Mouse (Mus musculus) kidney, adult 2 months (tissue): ENCODE results near the gene Tex22. TPM values are rescaled to one million over a fixed set of nuclear protein-coding genes. Genes with fewer than 3 reads are reported as not detected.
A peak's percentile ranks its signal among the peaks of the same experiment; 100 is the strongest.

ENCODE experiments used
- DNase-seq: peaks from one replicate; pipeline ENCODE4 v3.0.0; 2021
- H3K27ac ChIP-seq: fragments of 200-500 bp; 2 replicates; pipeline ENCODE4 v1.5.1; 2012; ENCODE audit warnings: low read depth, low read length, control low read depth, inconsistent platforms; ENCODE audit not compliant: insufficient read depth
- H3K27me3 ChIP-seq: fragments of 200-500 bp; replicated peaks from 2 replicates; pipeline ENCODE4 v1.6.1; 2012; ENCODE audit warnings: mild to moderate bottlenecking, moderate library complexity, low read length, inconsistent platforms; ENCODE audit not compliant: control insufficient read depth, insufficient read depth
- H3K36me3 ChIP-seq: fragments of 200-500 bp; 2 replicates; pipeline ENCODE4 v1.6.1; 2012; ENCODE audit warnings: mild to moderate bottlenecking, moderate library complexity, low read length, inconsistent platforms; ENCODE audit not compliant: control insufficient read depth, insufficient read depth
- H3K4me1 ChIP-seq: fragments of 200-500 bp; 2 replicates; pipeline ENCODE4 v1.6.1; 2011; ENCODE audit warnings: low read length; ENCODE audit not compliant: control insufficient read depth, insufficient read depth
- H3K4me3 ChIP-seq: fragments of 200-500 bp; 2 replicates; pipeline ENCODE4 v1.5.1; 2011; ENCODE audit warnings: mild to moderate bottlenecking, low read depth, low read length, control low read depth; ENCODE audit not compliant: insufficient read depth
- CTCF ChIP-seq: fragments of 200-500 bp; conservative IDR thresholded peaks from 2 replicates; pipeline ENCODE4 v1.5.1; 2011; ENCODE audit warnings: low read depth, mild to moderate bottlenecking, control low read depth, low read length, moderate library complexity, mixed read lengths; ENCODE audit not compliant: insufficient read depth, insufficient read length
- POLR2A ChIP-seq: fragments of 200-500 bp; IDR thresholded peaks from one replicate; pipeline ENCODE4 v1.6.1; 2011; ENCODE audit warnings: low read depth, low read length, control low read depth
- WGBS: fragments of 180-500 bp; shearing (Covaris S2); methylation state at CpG from one replicate; pipeline ENCODE4 v1.1.7; 2018; 5-methylcytosine and 5-hydroxymethylcytosine counted together
- polyA plus RNA-seq: library from polyadenylated mRNA; depleted of rRNA; stranded (reverse); fragments of >200 nt; gene quantifications from 2 replicates; pipeline ENCODE4 v1.2.3, GENCODE M21; 2012

Gene Tex22
- polyA plus RNA-seq, 1 experiment = 0.16 TPM

- no peak overlapping the region for H3K27ac ChIP-seq
- H3K4me3 ChIP-seq = no peak overlapping the region
- no peak for DNase-seq
- 66% methylated on average over 6 of the region's 6 CpGs for WGBS
- no peaks in the 10 kb centered on the region for H3K36me3 ChIP-seq
- H3K27me3 ChIP-seq = no peaks in the 10 kb centered on the region
- peaks cover 9% of the 10 kb centered on the region for H3K4me1 ChIP-seq
- no peak for TF ChIP-seq CTCF
- no peak for TF ChIP-seq POLR2A
These were observed 2.5 kb upstream of the Tex22 start for GRCm38 (mm10) chr12:113071827-113072226.

GRCm38 (mm10) chr12:113073420-113074328 lies 628 bp upstream of the Tex22 start:
- Histone ChIP-seq H3K4me3 (peak overlapping the region; percentile 11), H3K4me1 (peaks cover 9% of the 10 kb centered on the region), H3K27me3 (no peaks in the 10 kb centered on the region), H3K36me3 (no peaks in the 10 kb centered on the region), H3K27ac (no peak overlapping the region)
- 11% methylated on average over 15 of the region's 15 CpGs for WGBS
- TF ChIP-seq CTCF = 0 out of 2 replicates have a peak, but pooled peaks have one; percentile 16
- TF ChIP-seq POLR2A = no peak
- peak; percentile 12 for DNase-seq

GRCm38 (mm10) chr12:113075063-113075454 lies 757 bp downstream of the Tex22 start:
- WGBS = 5% methylated on average over 10 of the region's 10 CpGs
- Histone ChIP-seq H3K27ac (peak overlapping the region; percentile 86), H3K4me1 (peaks cover 9% of the 10 kb centered on the region), H3K4me3 (peak overlapping the region; percentile 58), H3K36me3 (no peaks in the 10 kb centered on the region), H3K27me3 (no peaks in the 10 kb centered on the region)
- DNase-seq = peak; percentile 90
- peak; percentile 38 for TF ChIP-seq POLR2A
- TF ChIP-seq CTCF = peak; percentile 94

- no peak overlapping the region for H3K4me3 ChIP-seq
- H3K27ac ChIP-seq = no peak overlapping the region
- no peak for DNase-seq
- no peaks in the 10 kb centered on the region for H3K27me3 ChIP-seq
- no peaks in the 10 kb centered on the region for H3K36me3 ChIP-seq
- H3K4me1 ChIP-seq = peaks cover 9% of the 10 kb centered on the region
- WGBS = 49% methylated on average over 6 of the region's 6 CpGs
- TF ChIP-seq CTCF (no peak), POLR2A (no peak)
These were observed 1.2 kb downstream of the Tex22 start for GRCm38 (mm10) chr12:113075486-113075885.

GRCm38 (mm10) chr12:113087276-113087675 lies 13.0 kb downstream of the Tex22 start:
- H3K4me1 ChIP-seq = no peaks in the 10 kb centered on the region
- H3K27me3 ChIP-seq = no peaks in the 10 kb centered on the region
- TF ChIP-seq POLR2A (no peak), CTCF (no peak)
- H3K36me3 ChIP-seq = no peaks in the 10 kb centered on the region
- no peak overlapping the region for H3K4me3 ChIP-seq
- no peak for DNase-seq
- 65% methylated on average over 3 of the region's 3 CpGs for WGBS
- no peak overlapping the region for H3K27ac ChIP-seq

GRCm38 (mm10) chr12:113088026-113088425 lies 13.7 kb downstream of the Tex22 start:
- H3K4me1 ChIP-seq = no peaks in the 10 kb centered on the region
- H3K27ac ChIP-seq = no peak overlapping the region
- 57% methylated on average over 4 of the region's 4 CpGs for WGBS
- no peaks in the 10 kb centered on the region for H3K36me3 ChIP-seq
- TF ChIP-seq CTCF = no peak
- no peak for TF ChIP-seq POLR2A
- H3K4me3 ChIP-seq = no peak overlapping the region
- DNase-seq = no peak
- no peaks in the 10 kb centered on the region for H3K27me3 ChIP-seq

GRCm38 (mm10) chr12:113089107-113089506 lies 14.8 kb downstream of the Tex22 start:
- Histone ChIP-seq H3K27ac (no peak overlapping the region), H3K36me3 (no peaks in the 10 kb centered on the region), H3K4me1 (no peaks in the 10 kb centered on the region), H3K4me3 (no peak overlapping the region), H3K27me3 (no peaks in the 10 kb centered on the region)
- TF ChIP-seq CTCF (no peak), POLR2A (no peak)
- 91% methylated on average over 6 of the region's 6 CpGs for WGBS
- DNase-seq = no peak
